Mouse (Mus musculus) liver, embryonic 16.5 days (tissue): Measurements from ENCODE around the gene Sobp. TPM values are rescaled to one million over a fixed set of nuclear protein-coding genes. Genes with fewer than 3 reads are reported as not detected.

Source experiments
- ATAC-seq: fragments of 200-750 bp; cut with Nextera tagmentation; 2 replicates; pipeline ENCODE4 v1.8.0; 2017; ENCODE audit warnings: low read depth, mild to moderate bottlenecking, moderate number of reproducible peaks, moderate library complexity
- H3K27ac ChIP-seq: fragments of 300-500 bp; sonication (generic); 2 replicates; pipeline ENCODE4 v1.5.1; 2014; ENCODE audit warnings: mild to moderate bottlenecking, low read length
- H3K27me3 ChIP-seq: fragments of 300-500 bp; sonication (generic); 2 replicates; pipeline ENCODE4 v1.6.1; 2014; ENCODE audit warnings: low read depth, low read length, mixed read lengths; ENCODE audit not compliant: control insufficient read depth, insufficient read depth
- H3K36me3 ChIP-seq: fragments of 300-500 bp; sonication (generic); 2 replicates; pipeline ENCODE4 v1.6.1; 2014; ENCODE audit warnings: mild to moderate bottlenecking; ENCODE audit not compliant: control insufficient read depth, insufficient read depth
- H3K4me1 ChIP-seq: fragments of 300-500 bp; sonication (generic); 2 replicates; pipeline ENCODE4 v1.6.1; 2014; ENCODE audit warnings: low read depth, low read length, mixed read lengths; ENCODE audit not compliant: control insufficient read depth
- H3K4me2 ChIP-seq: fragments of 300-500 bp; sonication (generic); 2 replicates; pipeline ENCODE4 v1.6.1; 2014; ENCODE audit warnings: low read depth, low read length, mixed read lengths
- H3K4me3 ChIP-seq: fragments of 300-500 bp; sonication (generic); 2 replicates; pipeline ENCODE4 v1.5.1; 2014; ENCODE audit warnings: low read depth, mild to moderate bottlenecking, low read length
- H3K9ac ChIP-seq: fragments of 300-500 bp; sonication (generic); 2 replicates; pipeline ENCODE4 v1.6.1; 2014; ENCODE audit warnings: low read depth, low read length
- H3K9me3 ChIP-seq: fragments of 300-500 bp; sonication (generic); replicated peaks from 2 replicates; pipeline ENCODE4 v1.6.1; 2016; ENCODE audit warnings: low read length; ENCODE audit not compliant: control insufficient read depth
- WGBS: fragments of 180-500 bp; shearing (Covaris S2); extraction: QIAGEN DNeasy Blood & Tissue Kit; methylation state at CpG from one replicate; pipeline ENCODE4 v1.1.7; 2014; ENCODE audit not compliant: insufficient replicate concordance; 5-methylcytosine and 5-hydroxymethylcytosine counted together
- polyA plus RNA-seq: library from polyadenylated mRNA; unstranded; fragments of >200 nt; fragmentation: Nextera tagmentation; extraction: Ambion mirVana; gene quantifications from 2 replicates; pipeline ENCODE4 v1.2.1, GENCODE M21; 2015

Sobp gene
- polyA plus RNA-seq, 1 experiment from 2014 or later, result 0.02 TPM

DNA sequence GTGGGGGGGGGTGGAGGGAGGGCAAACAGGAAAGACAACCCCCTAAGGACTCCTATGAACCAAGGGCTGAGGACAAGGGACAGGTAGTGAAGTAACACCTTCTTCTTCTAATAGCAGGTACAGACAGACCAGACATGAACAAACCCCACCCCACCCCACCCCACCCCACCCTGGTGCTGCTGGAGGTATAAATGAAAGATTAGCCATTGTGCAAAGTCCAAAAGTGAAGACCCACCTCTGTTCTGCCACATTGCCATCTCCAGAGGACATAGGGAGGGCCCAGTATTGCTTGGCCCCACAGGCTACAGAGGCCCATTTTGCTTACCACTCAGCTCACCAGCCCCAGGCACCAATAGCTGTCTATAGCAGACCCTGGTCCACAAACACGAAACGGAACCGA is 219.1 kb downstream of the Sobp start:
- H3K27ac ChIP-seq, result no peak overlapping the region
- no peaks in the 10 kb centered on the region for H3K36me3 ChIP-seq
- no peak for ATAC-seq
- no peak overlapping the region for H3K9ac ChIP-seq
- H3K27me3 ChIP-seq, result peaks cover 5% of the 10 kb centered on the region
- H3K4me3 ChIP-seq, result no peak overlapping the region
- H3K9me3 ChIP-seq, result no peaks in the 10 kb centered on the region
- WGBS, result 85% methylated on average over 3 of the region's 3 CpGs
- no peaks in the 10 kb centered on the region for H3K4me1 ChIP-seq
- H3K4me2 ChIP-seq, result no peak overlapping the region

DNA sequence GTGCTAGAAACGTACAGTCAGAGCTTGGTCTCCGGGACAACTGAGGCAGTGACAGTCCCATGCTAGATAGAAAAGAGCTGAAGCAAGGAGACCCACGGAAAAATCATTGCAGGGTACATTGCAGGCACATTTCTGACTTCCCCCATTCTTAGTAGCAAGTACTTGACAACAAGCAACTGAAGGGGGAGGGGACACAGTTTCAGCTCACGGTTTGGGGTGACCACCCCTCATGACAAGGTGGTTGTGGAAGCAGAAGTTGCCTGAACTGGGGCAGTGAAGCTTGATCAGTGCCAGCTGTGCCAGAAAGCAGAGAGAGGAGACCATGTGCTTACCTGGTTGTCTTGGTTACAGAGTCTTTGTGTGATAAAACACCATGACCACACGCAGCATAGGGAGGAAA is 220.7 kb downstream of the Sobp start:
- H3K9me3 ChIP-seq, result no peaks in the 10 kb centered on the region
- no peak for ATAC-seq
- H3K36me3 ChIP-seq, result no peaks in the 10 kb centered on the region
- H3K4me2 ChIP-seq, result no peak overlapping the region
- no peak overlapping the region for H3K4me3 ChIP-seq
- no peak overlapping the region for H3K27ac ChIP-seq
- H3K4me1 ChIP-seq, result no peaks in the 10 kb centered on the region
- H3K9ac ChIP-seq, result no peak overlapping the region
- 36% methylated on average over 5 of the region's 5 CpGs for WGBS
- peaks cover 5% of the 10 kb centered on the region for H3K27me3 ChIP-seq

Other genes starting within 250 kb of the Sobp start
- not detected in 2 replicates for gene 9030612E09Rik, start 174 bp upstream of the Sobp start, polyA plus RNA-seq
- 6.4 and 6.9 TPM in 2 replicates for gene Pdss2, start 47.0 kb upstream of the Sobp start, polyA plus RNA-seq